Mouse (Mus musculus): Measurements from ENCODE around the gene Cavin4. TPM values are rescaled to one million over a fixed set of nuclear protein-coding genes. Genes with fewer than 3 reads are reported as not detected.

Gene Cavin4
- total and polyA plus RNA-seq, 3 experiments, result 0.11 TPM; not detected in 2

DNA sequence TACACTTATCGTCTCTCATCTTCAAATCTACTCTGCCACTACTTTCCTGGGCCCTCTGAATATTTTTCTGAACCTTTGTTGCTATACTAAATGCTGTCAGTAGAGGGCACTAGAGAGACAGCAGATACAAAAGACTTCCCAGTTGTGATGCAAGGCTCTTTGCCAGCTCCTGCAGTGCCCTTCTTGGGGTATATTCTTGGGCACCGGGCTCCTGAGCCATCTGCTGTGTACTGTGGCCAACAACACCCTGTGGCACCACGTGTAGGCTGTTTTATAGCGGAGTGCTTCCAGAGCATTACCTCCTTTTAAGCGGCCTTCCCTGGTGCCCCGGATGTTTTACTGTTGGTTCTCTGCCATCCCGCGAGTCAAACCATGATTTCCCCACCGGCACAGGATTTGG lies 27.3 kb downstream of the Cavin4 start:
- no peak for ATAC-seq (ENCODE audit: extremely low read depth, insufficient number of reproducible peaks, low FRiP score, poor library complexity, severe bottlenecking)
- TF ChIP-seq GATA2 (IDR thresholded peaks at IDR 0.05; ENCODE audit: borderline replicate concordance, low read depth, low read length) (no peak), TAL1 (conservative IDR thresholded peaks at IDR 0.05; ENCODE audit: low read depth, low read length) (no peak), POLR2AphosphoS5 (IDR thresholded peaks at IDR 0.05; ENCODE audit: insufficient replicate concordance, low read depth, low read length) (no peak), GATA1 (IDR thresholded peaks at IDR 0.05; ENCODE audit: borderline replicate concordance, low read length) (no peak), CTCF (IDR thresholded peaks at IDR 0.05; ENCODE audit: low read depth, low read length) (no peak)
- DNase-seq (ENCODE audit: low spot score), result no peak

DNA sequence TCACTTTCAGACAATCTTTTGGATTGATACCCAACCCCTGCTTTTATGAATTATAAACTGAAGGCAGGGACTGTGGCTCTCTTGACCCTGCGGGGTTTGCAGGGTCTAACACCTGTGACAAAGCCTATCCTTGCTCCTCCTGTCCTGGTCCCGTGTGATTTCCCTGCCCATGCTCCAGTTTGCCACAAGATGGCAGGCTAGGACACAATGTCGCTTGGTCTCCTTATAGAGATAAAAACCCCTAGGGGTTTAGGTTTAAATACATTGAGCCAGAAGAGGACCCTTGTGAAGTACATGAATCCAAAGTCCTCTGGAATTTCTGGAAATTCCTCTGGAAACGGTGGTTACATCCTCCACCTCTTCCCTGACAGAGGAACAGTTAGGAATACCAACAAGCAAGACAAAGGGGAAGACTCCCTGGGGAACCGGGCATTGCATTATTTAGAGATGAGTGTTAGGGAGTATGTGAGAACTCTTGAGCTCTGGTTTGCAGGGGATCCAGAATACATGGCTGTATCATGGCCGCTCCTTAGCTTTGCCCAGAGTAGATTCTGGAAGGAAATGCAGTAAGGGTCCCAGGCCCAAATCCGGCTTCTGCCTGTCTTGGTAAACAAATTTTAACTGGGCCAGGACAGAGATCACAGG lies 28.6 kb downstream of the Cavin4 start:
- Histone ChIP-seq H3K4me3 (ENCODE audit: low read depth, low read length) (no peak overlapping the region), H3K4me1 (ENCODE audit: insufficient read depth, low read depth, low read length) (no peaks in the 10 kb centered on the region), H3K27me3 (ENCODE audit: insufficient read depth, low read length) (no peaks in the 10 kb centered on the region), H3K9me3 (replicated peaks) (peaks cover 36% of the 10 kb centered on the region), H3K36me3 (replicated peaks) (no peaks in the 10 kb centered on the region)
- DNase-seq (ENCODE audit: low spot score) (no peak), ATAC-seq (ENCODE audit: extremely low read depth, insufficient number of reproducible peaks, low FRiP score, poor library complexity, severe bottlenecking) (no peak)
- TF ChIP-seq TAL1 (conservative IDR thresholded peaks at IDR 0.05; ENCODE audit: low read depth, low read length) (no peak), GATA1 (IDR thresholded peaks at IDR 0.05; ENCODE audit: borderline replicate concordance, low read length) (no peak), GATA2 (IDR thresholded peaks at IDR 0.05; ENCODE audit: borderline replicate concordance, low read depth, low read length) (no peak), POLR2AphosphoS5 (IDR thresholded peaks at IDR 0.05; ENCODE audit: insufficient replicate concordance, low read depth, low read length) (no peak)

More for the DNA sequence above, 27.3 kb downstream of the Cavin4 start:
- Histone ChIP-seq H3K36me3 (replicated peaks) (no peaks in the 10 kb centered on the region), H3K4me1 (ENCODE audit: insufficient read depth, low read depth, low read length) (no peaks in the 10 kb centered on the region), H3K9me3 (replicated peaks) (peaks cover 38% of the 10 kb centered on the region), H3K27me3 (ENCODE audit: insufficient read depth, low read length) (no peaks in the 10 kb centered on the region), H3K4me3 (ENCODE audit: low read depth, low read length) (no peak overlapping the region)

DNA sequence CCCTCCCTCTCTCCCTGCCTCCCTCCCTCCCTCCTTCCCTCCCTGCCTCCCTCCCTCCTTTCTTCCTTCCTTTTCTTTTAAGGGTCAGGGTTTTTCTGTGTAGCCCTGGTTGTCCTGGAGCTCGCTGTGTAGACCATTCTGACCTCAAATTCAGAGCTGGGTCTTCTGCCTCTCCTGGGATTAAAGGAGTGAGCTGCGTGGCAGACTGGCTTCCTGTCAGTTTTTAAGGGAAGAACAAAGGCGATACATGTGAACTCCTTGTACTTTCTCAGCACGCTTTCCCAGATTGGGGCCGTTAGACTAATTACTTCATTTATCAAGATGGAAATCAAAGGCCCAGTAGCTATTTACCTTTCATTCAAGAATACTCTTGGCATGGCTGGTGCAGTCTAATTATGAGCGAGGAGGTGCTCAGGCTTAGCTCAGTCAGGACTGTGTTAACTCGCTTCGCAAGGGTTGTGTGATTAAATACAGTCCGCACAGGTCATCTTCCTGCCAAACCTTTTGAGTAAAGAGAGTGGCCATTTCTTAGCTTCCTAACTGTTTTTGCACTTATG lies 29.5 kb downstream of the Cavin4 start:
- no peak for ATAC-seq (ENCODE audit: extremely low read depth, insufficient number of reproducible peaks, low FRiP score, poor library complexity, severe bottlenecking)
- DNase-seq (ENCODE audit: low spot score), result no peak
- Histone ChIP-seq H3K36me3 (replicated peaks) (no peaks in the 10 kb centered on the region), H3K27me3 (ENCODE audit: insufficient read depth, low read length) (no peaks in the 10 kb centered on the region), H3K4me3 (ENCODE audit: low read depth, low read length) (no peak overlapping the region), H3K9me3 (replicated peaks) (peaks cover 33% of the 10 kb centered on the region), H3K4me1 (ENCODE audit: insufficient read depth, low read depth, low read length) (no peaks in the 10 kb centered on the region)
- TF ChIP-seq GATA1 (IDR thresholded peaks at IDR 0.05; ENCODE audit: borderline replicate concordance, low read length), result no peak

DNA sequence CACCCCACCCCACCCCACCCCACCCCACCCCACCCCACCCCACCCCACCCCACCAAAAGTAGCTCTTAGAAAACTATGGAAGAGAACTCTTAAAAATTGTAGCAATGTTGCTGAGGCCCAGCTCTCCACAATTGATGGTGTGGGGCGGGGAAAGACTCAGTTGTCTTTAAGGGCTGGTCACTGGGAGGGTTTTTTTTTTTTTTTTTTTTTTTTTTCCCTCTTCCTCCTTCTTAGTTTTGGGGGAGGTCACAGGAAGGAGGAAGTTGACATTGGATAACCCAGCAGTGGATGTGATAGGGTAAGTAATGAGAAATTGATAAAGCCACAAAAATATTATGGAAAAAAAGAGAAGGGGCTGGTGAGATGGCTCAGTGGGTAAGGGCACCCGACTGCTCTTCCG lies 33.4 kb downstream of the Cavin4 start:
- Histone ChIP-seq H3K4me1 (ENCODE audit: insufficient read depth, low read depth, low read length) (no peaks in the 10 kb centered on the region), H3K4me3 (ENCODE audit: low read depth, low read length) (no peak overlapping the region), H3K9me3 (replicated peaks) (peaks cover 18% of the 10 kb centered on the region), H3K36me3 (replicated peaks) (no peaks in the 10 kb centered on the region), H3K27me3 (ENCODE audit: insufficient read depth, low read length) (no peaks in the 10 kb centered on the region)
- TF ChIP-seq POLR2AphosphoS5 (IDR thresholded peaks at IDR 0.05; ENCODE audit: insufficient replicate concordance, low read depth, low read length), result no peak
- no peak for TF ChIP-seq TAL1 (conservative IDR thresholded peaks at IDR 0.05; ENCODE audit: low read depth, low read length)
- no peak for TF ChIP-seq GATA2 (IDR thresholded peaks at IDR 0.05; ENCODE audit: borderline replicate concordance, low read depth, low read length)
- no peak for TF ChIP-seq GATA1 (IDR thresholded peaks at IDR 0.05; ENCODE audit: borderline replicate concordance, low read length)
- TF ChIP-seq CTCF (IDR thresholded peaks at IDR 0.05; ENCODE audit: low read depth, low read length), result no peak
- DNase-seq (ENCODE audit: low spot score) (no peak), ATAC-seq (ENCODE audit: extremely low read depth, insufficient number of reproducible peaks, low FRiP score, poor library complexity, severe bottlenecking) (no peak)

DNA sequence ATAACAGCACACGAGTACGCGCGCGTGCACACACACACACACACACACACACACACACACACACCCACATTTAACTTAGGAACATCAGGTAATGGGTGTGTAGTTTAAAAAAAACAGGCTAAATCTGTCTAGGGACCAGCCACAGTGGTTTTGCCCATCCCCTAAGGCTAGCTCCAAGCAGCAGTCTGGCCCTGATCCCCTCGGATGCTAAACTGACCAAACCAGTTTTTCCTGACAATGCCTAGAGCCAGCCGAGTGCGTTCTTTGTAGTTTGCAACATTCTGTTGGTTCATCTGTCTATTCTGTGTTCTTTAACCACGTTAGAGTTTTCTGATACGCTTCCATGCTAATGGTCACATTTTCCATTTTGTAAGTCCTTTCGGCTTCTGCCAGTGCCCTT lies 34.0 kb downstream of the Cavin4 start:
- Histone ChIP-seq H3K27me3 (ENCODE audit: insufficient read depth, low read length) (no peaks in the 10 kb centered on the region), H3K9me3 (replicated peaks) (peaks cover 16% of the 10 kb centered on the region)
- TF ChIP-seq TAL1 (conservative IDR thresholded peaks at IDR 0.05; ENCODE audit: low read depth, low read length), result no peak
- no peak for TF ChIP-seq POLR2AphosphoS5 (IDR thresholded peaks at IDR 0.05; ENCODE audit: insufficient replicate concordance, low read depth, low read length)
- no peak for TF ChIP-seq CTCF (IDR thresholded peaks at IDR 0.05; ENCODE audit: low read depth, low read length)
- no peak for TF ChIP-seq GATA1 (IDR thresholded peaks at IDR 0.05; ENCODE audit: borderline replicate concordance, low read length)
- no peak for TF ChIP-seq GATA2 (IDR thresholded peaks at IDR 0.05; ENCODE audit: borderline replicate concordance, low read depth, low read length)

DNA sequence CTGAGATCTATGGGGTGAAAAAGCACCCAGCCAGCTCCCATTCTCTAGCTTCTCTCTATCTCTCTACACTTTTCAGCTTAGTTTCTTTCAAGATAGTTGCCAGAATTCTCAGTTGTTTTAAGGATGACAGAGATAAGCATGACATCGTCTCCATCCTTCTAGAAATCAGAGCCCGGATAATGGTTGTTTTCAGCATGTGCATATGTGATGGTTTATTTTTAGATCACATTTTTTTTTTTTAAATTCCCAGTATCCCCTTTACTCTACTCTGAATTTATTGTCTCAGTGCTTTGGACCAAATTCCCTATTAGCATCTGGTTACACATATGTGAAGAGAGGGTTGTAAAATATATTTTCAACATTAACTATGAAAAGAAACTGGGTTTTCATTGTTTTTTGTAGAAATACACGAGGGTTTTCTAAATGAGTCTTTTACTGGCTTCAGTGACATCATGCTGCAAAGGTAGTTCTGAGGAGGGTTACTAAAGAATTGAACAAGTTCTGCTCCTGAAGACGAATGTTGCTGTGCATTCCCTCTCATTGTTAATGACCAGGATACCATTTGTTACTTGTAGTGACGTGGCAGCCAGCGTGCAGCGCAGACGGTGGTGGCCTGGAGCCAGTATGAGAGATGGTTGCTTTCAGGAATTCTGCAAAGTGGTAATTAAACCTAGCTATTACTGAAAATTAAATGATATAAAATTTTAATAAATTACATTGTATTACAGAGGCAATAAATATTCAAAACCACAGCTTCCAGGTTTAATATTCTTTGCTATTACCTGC lies 52.7 kb downstream of the Cavin4 start:
- ATAC-seq (ENCODE audit: extremely low read depth, insufficient number of reproducible peaks, low FRiP score, poor library complexity, severe bottlenecking) (no peak), DNase-seq (ENCODE audit: low spot score) (no peak)
- Histone ChIP-seq H3K27me3 (ENCODE audit: insufficient read depth, low read length) (no peaks in the 10 kb centered on the region), H3K9me3 (replicated peaks) (peaks cover 24% of the 10 kb centered on the region), H3K4me1 (ENCODE audit: insufficient read depth, low read depth, low read length) (no peaks in the 10 kb centered on the region), H3K4me3 (ENCODE audit: low read depth, low read length) (no peak overlapping the region), H3K36me3 (replicated peaks) (no peaks in the 10 kb centered on the region)
- no peak for TF ChIP-seq TAL1 (conservative IDR thresholded peaks at IDR 0.05; ENCODE audit: low read depth, low read length)

More for the DNA sequence above, 34.0 kb downstream of the Cavin4 start:
- no peak for ATAC-seq (ENCODE audit: extremely low read depth, insufficient number of reproducible peaks, low FRiP score, poor library complexity, severe bottlenecking)
- Histone ChIP-seq H3K4me1 (ENCODE audit: insufficient read depth, low read depth, low read length) (no peaks in the 10 kb centered on the region), H3K4me3 (ENCODE audit: low read depth, low read length) (no peak overlapping the region), H3K36me3 (replicated peaks) (no peaks in the 10 kb centered on the region)
- DNase-seq (ENCODE audit: low spot score), result no peak

All from G1E (cell line).